Mouse (Mus musculus): ENCODE results near the gene Cfap97d2.

The Cfap97d2 gene

GRCm38 (mm10) chr8:13705668-13706067 is at the start of gene Cfap97d2:
Cfap97d2 (plus strand) TSS chr8:13705889.
- peak; percentile 77 to 81 for DNase-seq

GRCm38 (mm10) chr8:13657479-13657878 is 48.2 kb upstream of the Cfap97d2 start:
- DNase-seq: no peak

GRCm38 (mm10) chr8:13660323-13660722 is 45.4 kb upstream of the Cfap97d2 start:
- no peak for DNase-seq

- DNase-seq: no peak
Measured at GRCm38 (mm10) chr8:13664711-13665210, 40.9 kb upstream of the Cfap97d2 start.

GRCm38 (mm10) chr8:13665538-13665937 is 40.2 kb upstream of the Cfap97d2 start:
- DNase-seq: no peak

GRCm38 (mm10) chr8:13665944-13666343 is 39.7 kb upstream of the Cfap97d2 start:
- DNase-seq: no peak

- DNase-seq: peak; percentile 50 to 64
Measured at GRCm38 (mm10) chr8:13667917-13668316, 37.8 kb upstream of the Cfap97d2 start.

- DNase-seq: no peak
Measured at GRCm38 (mm10) chr8:13668367-13668766, 37.3 kb upstream of the Cfap97d2 start.

- peak; percentile 74 for DNase-seq
Measured at GRCm38 (mm10) chr8:13670011-13670471, 35.6 kb upstream of the Cfap97d2 start.

GRCm38 (mm10) chr8:13671246-13672003 is 34.3 kb upstream of the Cfap97d2 start:
- no peak for DNase-seq

- peak in 1 of 2 experiments; percentile 58 for DNase-seq
Measured at GRCm38 (mm10) chr8:13673215-13673614, 32.5 kb upstream of the Cfap97d2 start.

GRCm38 (mm10) chr8:13674294-13675010 is 31.2 kb upstream of the Cfap97d2 start:
- no peak for DNase-seq

- DNase-seq: no peak
Measured at GRCm38 (mm10) chr8:13675121-13675520, 30.6 kb upstream of the Cfap97d2 start.

GRCm38 (mm10) chr8:13675524-13675923 is 30.2 kb upstream of the Cfap97d2 start:
- no peak for DNase-seq

GRCm38 (mm10) chr8:13676302-13676700 is 29.4 kb upstream of the Cfap97d2 start:
- peak; percentile 84 to 86 for DNase-seq

- DNase-seq: peak; percentile 83 to 84
Measured at GRCm38 (mm10) chr8:13676701-13677412, 28.8 kb upstream of the Cfap97d2 start.

- peak; percentile 97 to 98 for DNase-seq
Measured at GRCm38 (mm10) chr8:13677413-13677883, 28.2 kb upstream of the Cfap97d2 start, which contains the start of gene Rasa3. Rasa3 (minus strand) TSS chr8:13677603.

- DNase-seq: no peak
Measured at GRCm38 (mm10) chr8:13678182-13678581, 27.5 kb upstream of the Cfap97d2 start.

GRCm38 (mm10) chr8:13684131-13684530 is 21.6 kb upstream of the Cfap97d2 start:
- DNase-seq: no peak

GRCm38 (mm10) chr8:13685674-13686314 is 19.9 kb upstream of the Cfap97d2 start:
- peak; percentile 70 to 74 for DNase-seq

- no peak for DNase-seq
Measured at GRCm38 (mm10) chr8:13686426-13686825, 19.3 kb upstream of the Cfap97d2 start.

- DNase-seq: no peak
Measured at GRCm38 (mm10) chr8:13687101-13687717, 18.5 kb upstream of the Cfap97d2 start.
